Mouse (Mus musculus): ENCODE measurements around the gene Cnbp. TPM values are rescaled to one million over a fixed set of nuclear protein-coding genes. Genes with fewer than 3 reads are reported as not detected.

The Cnbp gene
- total RNA-seq (2021): 100 to 1,000 TPM; 462 to 552 TPM
- long read RNA-seq, experiment 1, transcript Cnbp-209 (5 exons, 1,614 nt): minor isoform, 16 of 1,345 reads
- long read RNA-seq, experiment 1, transcript Cnbp-208 (5 exons, 2,175 nt): major isoform, 554 of 1,345 reads
- long read RNA-seq, experiment 1, transcript Cnbp-203 (5 exons, 1,661 nt): minor isoform, 340 of 1,345 reads
- long read RNA-seq, experiment 1, transcript Cnbp-201 (5 exons, 2,178 nt): minor isoform, 239 of 1,345 reads
- long read RNA-seq, experiment 1, partial matches to known transcripts: 14 of 1,345 reads
- long read RNA-seq, experiment 1, other reads (novel, unspliced or antisense): 175 of 1,345 reads
- long read RNA-seq, experiment 2, transcript Cnbp-208 (5 exons, 2,175 nt): major isoform, 504 of 1,171 reads
- long read RNA-seq, experiment 2, transcript Cnbp-203 (5 exons, 1,661 nt): minor isoform, 290 of 1,171 reads
- long read RNA-seq, experiment 2, transcript Cnbp-201 (5 exons, 2,178 nt): minor isoform, 203 of 1,171 reads
- long read RNA-seq, experiment 2, transcript Cnbp-209 (5 exons, 1,614 nt): minor isoform, 14 of 1,171 reads
- long read RNA-seq, experiment 2, partial matches to known transcripts: 14 of 1,171 reads
- long read RNA-seq, experiment 2, other reads (novel, unspliced or antisense): 140 of 1,171 reads

GRCm38 (mm10) chr6:87850900-87851614 is at the start of gene Cnbp:
Cnbp (minus strand) TSS chr6:87851106.
- peak; percentile 96 for DNase-seq (ENCODE audit: low spot score)

- DNase-seq (ENCODE audit: low spot score): no peak
These were observed 47.1 kb upstream of the Cnbp start for GRCm38 (mm10) chr6:87898028-87898427.

GRCm38 (mm10) chr6:87893931-87894330 is 43.0 kb upstream of the Cnbp start:
- DNase-seq (ENCODE audit: low spot score): no peak

GRCm38 (mm10) chr6:87887594-87888233 is 36.8 kb upstream of the Cnbp start, which contains the start of gene Copg1:
Copg1 (plus strand) TSS chr6:87887814.
- DNase-seq (ENCODE audit: low spot score): peak; percentile 100

- no peak for DNase-seq (ENCODE audit: low spot score)
These were observed 35.8 kb upstream of the Cnbp start for GRCm38 (mm10) chr6:87886721-87887120.

- DNase-seq (ENCODE audit: low spot score): no peak
These were observed 31.9 kb upstream of the Cnbp start for GRCm38 (mm10) chr6:87882816-87883215.

GRCm38 (mm10) chr6:87882221-87882620 is 31.3 kb upstream of the Cnbp start:
- no peak for DNase-seq (ENCODE audit: low spot score)

GRCm38 (mm10) chr6:87879628-87880027 is 28.7 kb upstream of the Cnbp start:
- DNase-seq (ENCODE audit: low spot score): no peak

- DNase-seq (ENCODE audit: low spot score): no peak
These were observed 28.1 kb upstream of the Cnbp start for GRCm38 (mm10) chr6:87879010-87879409.

- peak; percentile 44 for DNase-seq (ENCODE audit: low spot score)
These were observed 25.2 kb upstream of the Cnbp start for GRCm38 (mm10) chr6:87876068-87876643.

- no peak for DNase-seq (ENCODE audit: low spot score)
These were observed 24.7 kb upstream of the Cnbp start for GRCm38 (mm10) chr6:87875562-87875961.

- peak; percentile 96 for DNase-seq (ENCODE audit: low spot score)
These were observed 24.2 kb upstream of the Cnbp start for GRCm38 (mm10) chr6:87875083-87875482.

- DNase-seq (ENCODE audit: low spot score): no peak
These were observed 23.1 kb upstream of the Cnbp start for GRCm38 (mm10) chr6:87873963-87874362.

- peak; percentile 90 for DNase-seq (ENCODE audit: low spot score)
These were observed 22.2 kb upstream of the Cnbp start for GRCm38 (mm10) chr6:87873104-87873503.

- DNase-seq (ENCODE audit: low spot score): no peak
These were observed 20.3 kb upstream of the Cnbp start for GRCm38 (mm10) chr6:87871240-87871639.

- no peak for DNase-seq (ENCODE audit: low spot score)
These were observed 19.5 kb upstream of the Cnbp start for GRCm38 (mm10) chr6:87870440-87870839.

GRCm38 (mm10) chr6:87868871-87869506 is 18.1 kb upstream of the Cnbp start:
- DNase-seq (ENCODE audit: low spot score): peak; percentile 97

- DNase-seq (ENCODE audit: low spot score): no peak
These were observed 16.4 kb upstream of the Cnbp start for GRCm38 (mm10) chr6:87867256-87867655.

GRCm38 (mm10) chr6:87866211-87866610 is 15.3 kb upstream of the Cnbp start:
- peak; percentile 46 for DNase-seq (ENCODE audit: low spot score)

GRCm38 (mm10) chr6:87857071-87857470 is 6.2 kb upstream of the Cnbp start:
- no peak for DNase-seq (ENCODE audit: low spot score)

- DNase-seq (ENCODE audit: low spot score): no peak
These were observed 2.5 kb upstream of the Cnbp start for GRCm38 (mm10) chr6:87853446-87853845.
